Mouse (Mus musculus): ENCODE measurements around the gene Ccdc105. TPM values are rescaled to one million over a fixed set of nuclear protein-coding genes. Genes with fewer than 3 reads are reported as not detected.
A peak's percentile ranks its signal among the peaks of the same experiment; 100 is the strongest.

Ccdc105 gene
- not detected in 2 replicates for polyA plus RNA-seq (2015; fragmentation: Nextera tagmentation; extraction: Ambion mirVana)

GRCm38 (mm10) chr10:78752452-78753191 lies at the start of gene Ccdc105:
TSS of gene Ccdc105 (minus strand) at chr10:78753065.
- no peak within 1 kb of the TSS for H3K27ac ChIP-seq
- 1% methylated on average over 61 of the region's 61 CpGs for WGBS
- peak within 1 kb of the TSS; percentile 55 for H3K4me3 ChIP-seq (replicated peaks)
- no peaks in the 10 kb centered on the region for H3K9me3 ChIP-seq
- no peaks in the 10 kb centered on the region for H3K36me3 ChIP-seq
- peak within 1 kb of the TSS; percentile 69 for H3K4me2 ChIP-seq
- peak within 1 kb of the TSS; percentile 24; the same call in 1 of the 2 replicates for H3K9ac ChIP-seq
- ATAC-seq (ENCODE audit: insufficient read depth, low FRiP score, low read depth) = peak; percentile 87
- H3K27me3 ChIP-seq (replicated peaks) = no peaks in the 10 kb centered on the region
- H3K4me1 ChIP-seq = peaks cover under 1% of the 10 kb centered on the region

- Histone ChIP-seq H3K4me3 (replicated peaks) (no peak overlapping the region), H3K9ac (no peak overlapping the region), H3K4me2 (no peak overlapping the region), H3K4me1 (no peaks in the 10 kb centered on the region), H3K27me3 (replicated peaks) (no peaks in the 10 kb centered on the region), H3K36me3 (no peaks in the 10 kb centered on the region), H3K27ac (no peak overlapping the region), H3K9me3 (no peaks in the 10 kb centered on the region)
- 86% methylated on average over 2 of the region's 2 CpGs for WGBS
- no peak for ATAC-seq (ENCODE audit: insufficient read depth, low FRiP score, low read depth)
Observed at GRCm38 (mm10) chr10:78801449-78801848, 48.6 kb upstream of the Ccdc105 start.

- Histone ChIP-seq H3K27ac (no peak overlapping the region), H3K4me1 (no peaks in the 10 kb centered on the region), H3K27me3 (replicated peaks) (no peaks in the 10 kb centered on the region), H3K36me3 (no peaks in the 10 kb centered on the region), H3K9ac (no peak overlapping the region), H3K9me3 (no peaks in the 10 kb centered on the region), H3K4me3 (replicated peaks) (no peak overlapping the region), H3K4me2 (no peak overlapping the region)
- ATAC-seq (ENCODE audit: insufficient read depth, low FRiP score, low read depth) = no peak
- WGBS = 23% methylated on average over 1 of the region's 1 CpGs
Observed at GRCm38 (mm10) chr10:78790561-78790960, 37.7 kb upstream of the Ccdc105 start.

DNA sequence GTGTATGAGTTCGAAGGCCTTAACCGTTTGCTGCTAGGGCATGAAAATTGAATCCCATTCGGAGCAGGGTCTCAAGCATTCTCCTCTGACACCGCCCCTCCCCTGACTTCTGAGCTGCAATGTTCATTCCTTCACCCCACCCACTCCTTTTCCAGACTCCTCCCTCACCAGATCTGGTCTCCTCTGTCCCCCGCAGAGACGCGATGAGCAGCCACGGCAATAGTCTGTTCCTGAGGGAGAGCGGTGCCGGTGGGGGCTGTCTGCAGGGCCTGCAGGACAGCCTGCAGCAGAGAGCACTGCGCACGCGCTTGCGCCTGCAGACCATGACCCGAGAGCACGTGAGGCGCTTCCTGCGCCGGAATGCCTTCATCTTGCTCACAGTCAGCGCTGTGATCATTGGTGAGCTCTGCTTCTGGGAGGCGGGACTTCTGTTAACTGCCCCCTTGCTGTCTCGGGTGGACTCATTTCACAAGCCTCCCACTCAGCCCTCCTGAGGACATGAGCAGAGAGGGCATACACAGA lies 34.8 kb upstream of the Ccdc105 start:
- no peaks in the 10 kb centered on the region for H3K9me3 ChIP-seq
- no peak overlapping the region; the same call in 1 of the 2 replicates for H3K27ac ChIP-seq

GRCm38 (mm10) chr10:78779981-78780651 lies 27.3 kb upstream of the Ccdc105 start, which contains the start of gene Slc1a6:
TSS of gene Slc1a6 (plus strand) at chr10:78780496.
- Histone ChIP-seq H3K4me3 (replicated peaks) (peak within 1 kb of the TSS; percentile 51), H3K4me2 (peak within 1 kb of the TSS; percentile 96), H3K27ac (no peak within 1 kb of the TSS), H3K4me1 (0 out of 2 replicates have a peak, but pooled peaks cover 3% of the 10 kb centered on the region), H3K9ac (peak within 1 kb of the TSS; percentile 26; the same call in 1 of the 2 replicates), H3K27me3 (replicated peaks) (no peaks in the 10 kb centered on the region), H3K9me3 (no peaks in the 10 kb centered on the region), H3K36me3 (no peaks in the 10 kb centered on the region)
- WGBS = under 1% methylated on average over 53 of the region's 54 CpGs
- ATAC-seq (ENCODE audit: insufficient read depth, low FRiP score, low read depth) = peak; percentile 61

More for the DNA sequence above, 34.8 kb upstream of the Ccdc105 start:
- Histone ChIP-seq H3K4me2 (peak overlapping the region; percentile 63), H3K9ac (no peak overlapping the region), H3K4me3 (replicated peaks) (peak overlapping the region; percentile 40), H3K4me1 (no peaks in the 10 kb centered on the region), H3K36me3 (no peaks in the 10 kb centered on the region), H3K27me3 (replicated peaks) (no peaks in the 10 kb centered on the region)
- WGBS = 8% methylated on average over 22 of the region's 22 CpGs
- peak; percentile 86 for ATAC-seq (ENCODE audit: insufficient read depth, low FRiP score, low read depth)

DNA sequence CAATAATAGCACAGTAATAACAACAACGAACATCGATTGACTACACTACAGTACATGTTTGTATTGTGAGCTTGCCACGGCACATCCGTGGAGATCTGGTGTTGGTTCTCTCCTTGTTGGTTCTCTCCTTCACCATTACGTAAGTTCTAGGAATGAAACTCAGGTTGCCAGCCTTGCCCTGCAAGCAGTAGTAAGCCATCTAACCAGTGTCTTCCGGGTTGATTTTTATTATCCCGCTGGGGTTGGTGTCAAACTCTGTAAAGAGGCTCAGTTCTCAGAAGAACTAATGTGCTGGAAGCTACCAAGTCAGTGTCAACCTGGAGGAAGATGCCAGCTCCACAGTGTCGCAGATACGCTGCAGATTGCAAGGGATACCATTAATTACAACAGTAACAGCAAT lies 26.7 kb upstream of the Ccdc105 start:
- ATAC-seq (ENCODE audit: insufficient read depth, low FRiP score, low read depth) = no peak
- H3K27ac ChIP-seq = no peak overlapping the region
- H3K4me3 ChIP-seq (replicated peaks) = peak overlapping the region; percentile 51
- no peaks in the 10 kb centered on the region for H3K27me3 ChIP-seq (replicated peaks)
- H3K36me3 ChIP-seq = no peaks in the 10 kb centered on the region
- peak overlapping the region; percentile 96 for H3K4me2 ChIP-seq
- 0 out of 2 replicates have a peak, but pooled peaks cover 3% of the 10 kb centered on the region for H3K4me1 ChIP-seq
- H3K9ac ChIP-seq = no peak overlapping the region
- WGBS = 59% methylated on average over 9 of the region's 9 CpGs
- H3K9me3 ChIP-seq = no peaks in the 10 kb centered on the region

- H3K27ac ChIP-seq = no peak overlapping the region
- no peaks in the 10 kb centered on the region for H3K36me3 ChIP-seq
- WGBS = 56% methylated on average over 4 of the region's 4 CpGs
- H3K9me3 ChIP-seq = no peaks in the 10 kb centered on the region
- ATAC-seq (ENCODE audit: insufficient read depth, low FRiP score, low read depth) = no peak
- no peak overlapping the region for H3K4me2 ChIP-seq
- H3K9ac ChIP-seq = no peak overlapping the region
- H3K4me1 ChIP-seq = 0 out of 2 replicates have a peak, but pooled peaks cover 3% of the 10 kb centered on the region
- no peaks in the 10 kb centered on the region for H3K27me3 ChIP-seq (replicated peaks)
- no peak overlapping the region for H3K4me3 ChIP-seq (replicated peaks)
Observed at GRCm38 (mm10) chr10:78775830-78776229, 23.0 kb upstream of the Ccdc105 start.

GRCm38 (mm10) chr10:78765570-78765969 lies 12.7 kb upstream of the Ccdc105 start:
- no peak overlapping the region for H3K9ac ChIP-seq
- no peak overlapping the region for H3K4me2 ChIP-seq
- no peaks in the 10 kb centered on the region for H3K36me3 ChIP-seq
- H3K27me3 ChIP-seq (replicated peaks) = no peaks in the 10 kb centered on the region
- no peaks in the 10 kb centered on the region for H3K9me3 ChIP-seq
- ATAC-seq (ENCODE audit: insufficient read depth, low FRiP score, low read depth) = no peak
- H3K4me3 ChIP-seq (replicated peaks) = no peak overlapping the region
- 58% methylated on average over 1 of the region's 1 CpGs for WGBS
- no peaks in the 10 kb centered on the region for H3K4me1 ChIP-seq
- no peak overlapping the region for H3K27ac ChIP-seq

DNA sequence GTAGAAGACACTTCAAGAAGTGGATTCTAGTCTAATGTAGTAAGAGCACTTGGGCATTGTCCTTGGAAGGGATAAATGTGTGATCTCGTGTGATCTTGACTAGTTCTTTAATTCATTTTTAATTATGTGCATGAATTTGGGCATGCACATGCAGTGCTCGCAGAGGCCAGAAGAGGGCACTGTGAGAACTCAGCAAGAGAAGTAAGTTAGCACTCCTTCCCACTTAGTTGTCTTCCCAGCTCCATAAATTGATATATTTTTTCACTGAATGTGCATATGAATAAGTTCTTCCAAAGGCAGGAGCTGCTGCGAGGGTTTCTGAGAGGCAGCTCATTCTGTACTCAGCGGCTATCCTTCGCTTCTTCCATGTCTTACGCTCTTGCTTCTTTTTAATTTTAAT lies 3.2 kb upstream of the Ccdc105 start:
- Histone ChIP-seq H3K9ac (no peak overlapping the region), H3K36me3 (no peaks in the 10 kb centered on the region), H3K27me3 (replicated peaks) (no peaks in the 10 kb centered on the region), H3K4me3 (replicated peaks) (no peak overlapping the region), H3K27ac (no peak overlapping the region), H3K9me3 (no peaks in the 10 kb centered on the region), H3K4me1 (no peaks in the 10 kb centered on the region), H3K4me2 (no peak overlapping the region)
- no peak for ATAC-seq (ENCODE audit: insufficient read depth, low FRiP score, low read depth)
- WGBS = 33% methylated on average over 6 of the region's 6 CpGs

- ATAC-seq (ENCODE audit: insufficient read depth, low FRiP score, low read depth) = no peak
Observed at GRCm38 (mm10) chr10:78748946-78749345, 3.9 kb downstream of the Ccdc105 start.

GRCm38 (mm10) chr10:78748161-78748560 lies 4.7 kb downstream of the Ccdc105 start:
- 76% methylated on average over 13 of the region's 13 CpGs for WGBS
- H3K4me3 ChIP-seq (replicated peaks) = no peak overlapping the region
- no peaks in the 10 kb centered on the region for H3K36me3 ChIP-seq
- peaks cover 6% of the 10 kb centered on the region for H3K4me1 ChIP-seq
- no peak overlapping the region for H3K9ac ChIP-seq
- H3K27me3 ChIP-seq (replicated peaks) = no peaks in the 10 kb centered on the region
- H3K9me3 ChIP-seq = no peaks in the 10 kb centered on the region
- no peak overlapping the region for H3K4me2 ChIP-seq
- no peak for ATAC-seq (ENCODE audit: insufficient read depth, low FRiP score, low read depth)
- H3K27ac ChIP-seq = no peak overlapping the region

More at GRCm38 (mm10) chr10:78748946-78749345, 3.9 kb downstream of the Ccdc105 start:
- no peaks in the 10 kb centered on the region for H3K27me3 ChIP-seq (replicated peaks)
- H3K27ac ChIP-seq = no peak overlapping the region
- H3K4me3 ChIP-seq (replicated peaks) = no peak overlapping the region
- peaks cover 6% of the 10 kb centered on the region for H3K4me1 ChIP-seq
- no peaks in the 10 kb centered on the region for H3K36me3 ChIP-seq
- 91% methylated on average over 6 of the region's 6 CpGs for WGBS
- H3K9me3 ChIP-seq = no peaks in the 10 kb centered on the region
- H3K9ac ChIP-seq = no peak overlapping the region
- H3K4me2 ChIP-seq = no peak overlapping the region
